Mouse (Mus musculus) stomach, embryonic 15.5 days (tissue): Measurements from ENCODE around the gene Dmp1. TPM values are rescaled to one million over a fixed set of nuclear protein-coding genes. Genes with fewer than 3 reads are reported as not detected.

ENCODE experiments used
- ATAC-seq: fragments of 200-750 bp; cut with Nextera tagmentation; 2 replicates; pipeline ENCODE4 v1.8.0; 2017; ENCODE audit warnings: low read depth, moderate number of reproducible peaks, moderate TSS enrichment; ENCODE audit not compliant: insufficient read depth, low FRiP score
- H3K27ac ChIP-seq: fragments of 300-500 bp; sonication (generic); 2 replicates; pipeline ENCODE4 v1.5.1; 2015; ENCODE audit warnings: mild to moderate bottlenecking, inconsistent platforms
- H3K27me3 ChIP-seq: fragments of 300-500 bp; sonication (generic); replicated peaks from 2 replicates; pipeline ENCODE4 v1.6.1; 2015; ENCODE audit warnings: inconsistent platforms
- H3K36me3 ChIP-seq: fragments of 300-500 bp; sonication (generic); 2 replicates; pipeline ENCODE4 v1.6.1; 2015; ENCODE audit warnings: inconsistent platforms
- H3K4me1 ChIP-seq: fragments of 300-500 bp; sonication (generic); 2 replicates; pipeline ENCODE4 v1.6.1; 2015; ENCODE audit warnings: inconsistent platforms
- H3K4me2 ChIP-seq: fragments of 300-500 bp; sonication (generic); 2 replicates; pipeline ENCODE4 v1.6.1; 2015; ENCODE audit warnings: mild to moderate bottlenecking, inconsistent platforms
- H3K4me3 ChIP-seq: fragments of 300-500 bp; sonication (generic); replicated peaks from 2 replicates; pipeline ENCODE4 v1.5.1; 2015; ENCODE audit warnings: inconsistent platforms
- H3K9ac ChIP-seq: fragments of 300-500 bp; sonication (generic); 2 replicates; pipeline ENCODE4 v1.6.1; 2015; ENCODE audit warnings: inconsistent platforms
- H3K9me3 ChIP-seq: fragments of 300-500 bp; sonication (generic); 2 replicates; pipeline ENCODE4 v1.6.1; 2016; ENCODE audit warnings: inconsistent platforms
- WGBS: fragments of 180-500 bp; shearing (Covaris S2); methylation state at CpG from one replicate; pipeline ENCODE4 v1.1.7; 2015; 5-methylcytosine and 5-hydroxymethylcytosine counted together
- polyA plus RNA-seq: library from polyadenylated mRNA; unstranded; fragments of >200 nt; fragmentation: Nextera tagmentation; extraction: Ambion mirVana; gene quantifications from 2 replicates; pipeline ENCODE4 v1.2.1, GENCODE M21; 2015

The Dmp1 gene
- polyA plus RNA-seq, 1 experiment from 2014 or later = 0.86 TPM

DNA sequence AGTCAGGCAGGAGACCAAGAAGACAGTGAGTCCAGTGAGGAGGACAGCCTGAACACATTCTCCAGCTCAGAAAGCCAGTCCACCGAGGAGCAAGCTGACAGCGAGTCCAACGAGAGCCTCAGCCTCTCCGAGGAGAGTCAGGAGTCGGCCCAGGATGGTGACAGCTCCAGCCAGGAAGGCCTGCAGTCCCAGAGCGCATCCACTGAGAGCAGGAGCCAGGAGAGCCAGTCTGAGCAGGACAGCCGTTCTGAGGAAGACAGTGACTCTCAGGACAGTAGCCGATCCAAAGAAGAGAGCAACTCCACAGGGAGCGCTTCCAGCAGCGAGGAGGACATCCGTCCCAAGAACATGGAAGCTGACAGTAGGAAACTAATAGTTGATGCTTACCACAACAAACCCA is 10.1 kb downstream of the Dmp1 start:
- Histone ChIP-seq H3K4me3 (no peak overlapping the region), H3K4me2 (no peak overlapping the region), H3K9me3 (no peaks in the 10 kb centered on the region), H3K27me3 (no peaks in the 10 kb centered on the region), H3K9ac (no peak overlapping the region), H3K27ac (no peak overlapping the region), H3K4me1 (no peaks in the 10 kb centered on the region), H3K36me3 (no peaks in the 10 kb centered on the region)
- 78% methylated on average over 11 of the region's 11 CpGs for WGBS
- no peak for ATAC-seq

DNA sequence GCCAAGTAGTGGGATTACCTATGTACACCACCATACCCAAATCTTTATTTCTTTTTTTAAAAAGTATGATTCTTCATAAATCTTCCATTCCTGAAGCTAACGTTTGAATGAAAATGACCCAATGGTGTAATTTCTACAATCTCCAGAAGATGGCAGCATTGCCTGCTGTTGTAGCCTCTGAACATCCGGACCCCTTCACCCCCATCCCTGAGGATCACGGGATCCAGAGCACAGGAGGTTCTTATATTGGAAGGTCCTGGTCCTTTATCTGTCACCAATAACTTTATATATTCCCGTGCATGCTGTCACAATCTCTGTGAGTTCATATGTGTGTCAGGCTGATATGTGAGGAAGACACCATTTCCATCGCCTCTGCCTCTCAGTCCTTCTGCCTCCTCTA is 16.5 kb downstream of the Dmp1 start:
- Histone ChIP-seq H3K27ac (no peak overlapping the region), H3K4me1 (no peaks in the 10 kb centered on the region), H3K36me3 (no peaks in the 10 kb centered on the region), H3K9me3 (no peaks in the 10 kb centered on the region), H3K9ac (no peak overlapping the region), H3K4me2 (no peak overlapping the region), H3K4me3 (no peak overlapping the region), H3K27me3 (no peaks in the 10 kb centered on the region)
- 21% methylated on average over 5 of the region's 5 CpGs for WGBS
- no peak; the same call in 1 of the 2 replicates for ATAC-seq

DNA sequence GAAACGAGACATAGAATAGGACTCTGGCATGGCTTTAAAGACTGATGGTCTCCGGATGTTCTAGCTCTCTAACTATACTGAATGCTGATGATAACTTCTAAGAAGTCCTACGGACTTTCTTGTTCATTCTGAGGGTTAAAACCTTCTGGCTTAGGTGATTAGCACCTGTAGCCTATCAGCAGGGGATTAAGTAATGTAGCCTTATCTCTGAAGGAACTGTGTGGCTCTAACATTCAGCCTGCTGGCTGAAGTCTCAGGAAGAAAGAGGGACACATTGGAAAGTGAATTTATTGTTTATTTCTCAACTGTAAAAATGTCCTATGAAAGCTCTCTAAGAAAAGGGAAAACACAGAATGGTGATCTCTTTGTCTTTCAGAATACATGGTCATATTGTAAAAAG is 21.9 kb downstream of the Dmp1 start:
- H3K4me2 ChIP-seq = no peak overlapping the region
- no peak overlapping the region for H3K27ac ChIP-seq
- H3K27me3 ChIP-seq = no peaks in the 10 kb centered on the region
- no peaks in the 10 kb centered on the region for H3K4me1 ChIP-seq
- no peak for ATAC-seq
- no peaks in the 10 kb centered on the region for H3K36me3 ChIP-seq
- no peak overlapping the region for H3K4me3 ChIP-seq
- H3K9me3 ChIP-seq = no peaks in the 10 kb centered on the region
- 52% methylated on average over 3 of the region's 3 CpGs for WGBS
- no peak overlapping the region for H3K9ac ChIP-seq

DNA sequence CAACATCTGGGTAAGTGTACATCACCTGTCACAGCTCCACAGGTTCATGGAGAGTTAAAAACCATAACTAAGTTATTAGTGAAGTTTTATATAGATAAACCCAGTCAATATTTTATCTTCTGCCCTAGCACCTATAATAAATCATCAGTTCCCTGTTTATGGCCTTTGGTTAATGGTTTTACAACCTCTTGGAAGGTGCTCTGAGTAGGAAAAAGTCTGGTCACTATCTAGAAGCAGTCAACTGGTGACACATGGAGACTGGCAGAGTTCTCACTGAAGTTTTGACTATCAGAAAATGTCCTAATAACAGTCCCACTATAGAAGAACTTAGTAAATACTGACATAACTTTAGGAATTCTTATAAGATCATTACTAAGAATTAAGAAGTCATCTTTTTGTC is 22.3 kb downstream of the Dmp1 start:
- H3K27me3 ChIP-seq = no peaks in the 10 kb centered on the region
- H3K27ac ChIP-seq = no peak overlapping the region
- no peaks in the 10 kb centered on the region for H3K4me1 ChIP-seq
- no peak for ATAC-seq
- no peak overlapping the region for H3K9ac ChIP-seq
- H3K4me2 ChIP-seq = no peak overlapping the region
- no peaks in the 10 kb centered on the region for H3K9me3 ChIP-seq
- no peak overlapping the region for H3K4me3 ChIP-seq
- no peaks in the 10 kb centered on the region for H3K36me3 ChIP-seq

DNA sequence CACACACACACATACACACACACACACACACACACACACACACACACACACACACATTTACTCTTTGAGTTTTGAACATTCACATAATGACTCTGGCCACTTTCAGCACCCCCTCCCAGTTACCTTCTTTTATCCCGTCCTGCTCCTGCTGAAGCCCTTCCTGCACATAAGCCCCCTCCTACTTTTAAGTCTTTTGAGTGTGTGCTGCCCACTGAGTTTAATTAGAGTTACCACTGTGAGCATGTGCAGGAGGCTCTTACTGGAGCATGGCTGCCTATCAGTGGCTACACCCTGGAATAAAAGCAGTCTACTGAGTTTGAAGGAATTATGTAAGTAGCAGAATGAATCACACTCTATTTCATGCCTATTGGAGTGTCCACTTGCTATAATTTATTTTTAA is 26.1 kb downstream of the Dmp1 start:
- H3K4me1 ChIP-seq = no peaks in the 10 kb centered on the region
- H3K4me2 ChIP-seq = no peak overlapping the region
- no peaks in the 10 kb centered on the region for H3K36me3 ChIP-seq
- no peak overlapping the region for H3K9ac ChIP-seq
- H3K27me3 ChIP-seq = no peaks in the 10 kb centered on the region
- no peak overlapping the region for H3K4me3 ChIP-seq
- 50% methylated on average over 1 of the region's 1 CpGs for WGBS
- no peak overlapping the region for H3K27ac ChIP-seq
- H3K9me3 ChIP-seq = no peaks in the 10 kb centered on the region
- ATAC-seq = no peak

DNA sequence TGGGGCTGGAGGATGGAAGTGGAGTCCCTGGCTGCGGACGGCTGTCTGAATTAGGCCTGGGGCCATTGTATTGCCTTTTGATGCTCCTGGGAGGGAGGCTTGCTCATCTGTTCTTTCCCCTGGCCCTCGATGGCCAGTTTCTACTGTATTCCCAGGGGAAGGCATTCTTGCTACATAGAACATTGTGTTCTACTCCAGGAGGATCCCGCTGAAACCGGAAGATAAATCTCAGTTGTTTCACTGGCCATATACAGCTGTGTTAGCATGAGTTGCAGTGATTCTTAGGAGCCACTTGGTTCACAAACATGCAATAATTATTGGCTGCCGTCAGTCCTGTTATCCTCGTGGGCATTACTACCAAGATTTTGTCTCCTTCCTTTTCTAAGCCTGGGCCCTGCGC is 34.3 kb downstream of the Dmp1 start:
- no peaks in the 10 kb centered on the region for H3K36me3 ChIP-seq
- ATAC-seq = no peak
- no peaks in the 10 kb centered on the region for H3K4me1 ChIP-seq
- no peak overlapping the region for H3K4me2 ChIP-seq
- no peak overlapping the region for H3K9ac ChIP-seq
- H3K4me3 ChIP-seq = no peak overlapping the region
- no peak overlapping the region for H3K27ac ChIP-seq
- H3K27me3 ChIP-seq = no peaks in the 10 kb centered on the region
- H3K9me3 ChIP-seq = no peaks in the 10 kb centered on the region
- WGBS = 86% methylated on average over 8 of the region's 8 CpGs

DNA sequence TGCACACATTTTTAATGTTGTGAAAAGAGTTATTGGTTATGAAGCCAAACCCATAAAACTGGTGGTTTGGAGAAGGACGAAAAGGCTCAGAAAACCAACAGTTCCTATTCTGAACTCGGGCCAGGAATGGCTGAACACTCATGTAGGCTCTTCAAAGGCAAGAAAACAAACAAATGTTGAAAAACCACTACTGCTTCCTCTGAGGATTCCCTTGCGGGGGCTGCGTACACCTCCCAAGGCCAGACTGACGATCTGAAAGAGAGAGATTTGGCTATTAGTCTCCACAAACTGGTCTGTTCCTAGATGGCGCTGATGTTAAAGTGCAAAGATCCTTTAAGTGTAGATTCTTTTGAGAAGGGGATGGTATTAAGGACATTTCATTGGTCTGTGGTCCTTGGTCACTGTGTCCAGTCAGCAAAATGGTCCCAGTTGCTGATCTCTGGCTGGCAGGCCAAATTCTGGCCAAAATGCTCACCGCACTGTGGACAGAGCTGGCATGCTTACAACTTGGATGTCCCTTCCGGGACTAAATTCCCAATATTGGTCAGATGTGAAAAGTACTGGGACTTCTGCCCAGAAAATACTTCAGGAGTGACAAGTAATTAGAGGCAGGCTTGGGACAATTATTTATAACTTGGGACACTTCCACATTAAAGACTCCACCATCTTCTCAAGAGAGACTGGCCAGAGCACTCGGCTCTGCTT is 37.4 kb downstream of the Dmp1 start:
- H3K27me3 ChIP-seq = no peaks in the 10 kb centered on the region
- no peak for ATAC-seq
- H3K36me3 ChIP-seq = no peaks in the 10 kb centered on the region
- H3K9ac ChIP-seq = no peak overlapping the region
- no peaks in the 10 kb centered on the region for H3K4me1 ChIP-seq
- H3K27ac ChIP-seq = no peak overlapping the region
- H3K9me3 ChIP-seq = no peaks in the 10 kb centered on the region
- WGBS = 66% methylated on average over 9 of the region's 9 CpGs
- H3K4me2 ChIP-seq = no peak overlapping the region
- H3K4me3 ChIP-seq = no peak overlapping the region

DNA sequence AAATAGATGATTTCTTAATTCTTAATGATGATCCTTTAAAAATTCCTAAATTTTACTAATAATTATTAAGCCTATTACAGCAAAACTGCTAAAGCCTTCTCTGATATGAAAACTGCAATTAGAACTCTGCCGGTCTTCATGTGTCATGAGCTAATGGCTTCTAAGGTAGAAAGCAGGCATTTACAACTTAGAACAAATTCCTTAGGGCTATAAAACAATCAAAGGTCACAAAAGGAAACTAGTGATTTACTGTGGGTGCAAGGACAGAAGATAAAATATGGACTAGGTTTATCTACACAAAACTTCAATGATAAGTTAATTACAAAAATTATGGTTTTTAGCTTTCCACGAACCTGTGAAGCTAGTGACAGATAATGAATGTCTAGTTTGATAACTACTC is 41.8 kb downstream of the Dmp1 start:
- Histone ChIP-seq H3K27me3 (no peaks in the 10 kb centered on the region), H3K9ac (no peak overlapping the region), H3K9me3 (no peaks in the 10 kb centered on the region), H3K4me2 (no peak overlapping the region), H3K4me3 (no peak overlapping the region), H3K4me1 (no peaks in the 10 kb centered on the region), H3K27ac (no peak overlapping the region), H3K36me3 (no peaks in the 10 kb centered on the region)
- ATAC-seq = no peak
- WGBS = 39% methylated on average over 2 of the region's 2 CpGs

DNA sequence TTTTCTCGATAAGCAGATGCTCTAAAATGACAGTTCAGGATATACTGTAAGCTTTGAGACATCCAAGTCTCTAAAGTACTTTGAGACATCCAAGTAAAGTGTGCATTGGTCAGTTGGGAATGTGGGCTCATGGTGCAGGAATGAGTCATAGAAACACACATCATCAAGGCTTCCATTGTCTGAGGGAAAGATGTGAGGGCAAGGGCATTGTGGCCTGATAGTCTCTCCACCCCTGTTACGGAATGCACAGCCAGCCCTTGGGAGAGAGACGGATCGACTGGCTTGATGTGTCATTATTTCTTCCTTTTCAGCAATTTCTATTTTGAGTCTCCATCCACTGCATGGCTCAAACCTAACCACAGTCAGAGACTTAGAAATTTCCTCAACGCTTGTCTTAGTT is 49.4 kb downstream of the Dmp1 start:
- Histone ChIP-seq H3K36me3 (no peaks in the 10 kb centered on the region), H3K9ac (no peak overlapping the region), H3K4me2 (no peak overlapping the region), H3K4me1 (no peaks in the 10 kb centered on the region), H3K9me3 (no peaks in the 10 kb centered on the region), H3K4me3 (no peak overlapping the region), H3K27me3 (no peaks in the 10 kb centered on the region), H3K27ac (no peak overlapping the region)
- ATAC-seq = no peak
- WGBS = 77% methylated on average over 5 of the region's 5 CpGs

DNA sequence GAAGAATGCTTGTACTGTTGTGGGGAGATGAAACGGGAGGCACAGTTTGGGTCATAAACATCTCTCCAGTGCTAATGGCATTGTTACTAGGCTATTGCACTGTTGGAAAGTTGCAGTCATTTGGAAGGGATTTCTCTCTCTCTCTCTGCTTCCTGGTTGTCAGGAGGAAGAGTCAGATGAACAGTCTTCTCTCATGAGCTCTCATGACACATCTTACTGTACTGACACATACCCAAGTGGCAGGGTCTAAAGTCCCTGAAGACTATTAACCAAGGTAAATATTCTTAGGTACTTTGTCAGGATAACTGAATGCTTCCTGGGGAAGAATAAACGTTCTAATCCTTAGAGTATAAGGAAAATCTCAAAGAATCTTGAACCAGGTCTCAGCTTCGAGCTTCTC is 54.2 kb downstream of the Dmp1 start:
- H3K36me3 ChIP-seq = no peaks in the 10 kb centered on the region
- H3K4me2 ChIP-seq = no peak overlapping the region
- ATAC-seq = no peak
- no peak overlapping the region for H3K9ac ChIP-seq
- no peaks in the 10 kb centered on the region for H3K27me3 ChIP-seq
- H3K4me3 ChIP-seq = no peak overlapping the region
- no peak overlapping the region for H3K27ac ChIP-seq
- H3K4me1 ChIP-seq = no peaks in the 10 kb centered on the region
- 58% methylated on average over 3 of the region's 3 CpGs for WGBS
- no peaks in the 10 kb centered on the region for H3K9me3 ChIP-seq

DNA sequence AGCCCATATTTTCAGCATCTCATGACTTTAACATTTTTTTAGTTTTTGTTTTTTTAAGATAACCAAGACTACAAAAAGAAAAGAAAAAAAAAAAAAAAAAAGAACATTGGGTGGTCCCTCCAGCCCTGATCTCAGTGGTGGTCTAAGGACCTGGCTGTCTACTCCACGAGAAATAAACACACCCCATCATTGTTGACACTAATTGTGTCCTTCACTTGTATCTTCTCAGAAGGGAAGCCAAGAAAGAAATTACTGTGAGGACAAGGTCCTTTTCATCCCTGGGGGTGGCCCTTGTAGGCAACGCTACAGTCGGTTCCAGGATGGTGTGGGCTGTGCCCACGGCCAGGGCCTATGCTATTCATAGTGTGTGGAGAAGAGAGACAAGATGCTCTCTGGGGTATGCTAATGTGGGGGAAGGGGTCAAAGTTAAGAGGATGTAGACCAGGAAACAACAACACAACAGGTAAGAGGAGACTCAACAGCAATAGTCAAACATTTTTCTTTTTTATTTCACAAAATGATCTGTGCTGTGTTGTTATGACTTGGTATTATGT is 59.6 kb downstream of the Dmp1 start:
- Histone ChIP-seq H3K27ac (no peak overlapping the region), H3K36me3 (no peaks in the 10 kb centered on the region), H3K4me2 (no peak overlapping the region), H3K4me1 (no peaks in the 10 kb centered on the region), H3K9ac (no peak overlapping the region), H3K27me3 (no peaks in the 10 kb centered on the region), H3K9me3 (no peaks in the 10 kb centered on the region), H3K4me3 (no peak overlapping the region)
- no peak for ATAC-seq
- 59% methylated on average over 4 of the region's 4 CpGs for WGBS

DNA sequence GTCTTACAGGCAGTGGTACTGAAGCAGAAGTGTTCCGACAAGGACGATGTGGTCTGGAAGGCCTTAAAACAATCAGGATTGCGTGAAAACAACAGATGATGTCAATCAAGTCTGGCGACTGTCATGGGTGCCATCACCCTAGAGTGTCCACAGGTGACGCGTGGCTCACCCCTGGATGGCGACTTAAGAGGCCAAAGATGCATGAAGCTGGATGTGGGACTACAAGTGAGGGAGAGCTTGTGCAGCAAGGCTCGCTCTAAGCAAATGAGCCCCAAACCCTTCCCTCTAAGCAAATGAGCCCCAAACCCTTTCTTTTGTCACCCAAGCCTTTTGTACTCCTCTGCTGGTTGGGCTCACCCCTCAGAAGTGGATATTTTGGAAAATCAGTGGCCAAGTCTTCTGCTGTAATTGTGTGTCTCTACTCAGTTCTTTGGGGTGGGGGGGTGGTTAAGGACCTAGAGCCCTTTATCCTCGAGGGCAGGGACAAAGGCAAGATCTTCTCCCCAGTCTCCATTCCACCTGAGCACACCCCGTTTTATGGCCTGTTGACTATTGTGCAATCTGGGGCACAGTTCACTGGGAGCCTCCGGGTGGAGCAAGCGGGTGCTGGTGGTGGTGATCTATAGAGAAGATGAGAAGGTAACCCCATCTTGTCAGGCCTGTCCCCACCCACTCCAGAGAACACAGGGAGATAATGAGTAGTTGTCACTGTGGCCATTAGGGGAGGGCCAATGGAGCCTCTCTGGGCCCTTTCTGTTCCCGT is 60.8 kb downstream of the Dmp1 start:
- H3K4me3 ChIP-seq = no peak overlapping the region
- 86% methylated on average over 13 of the region's 13 CpGs for WGBS
- H3K4me2 ChIP-seq = no peak overlapping the region
- H3K4me1 ChIP-seq = no peaks in the 10 kb centered on the region
- H3K27me3 ChIP-seq = no peaks in the 10 kb centered on the region
- H3K9me3 ChIP-seq = no peaks in the 10 kb centered on the region
- H3K36me3 ChIP-seq = no peaks in the 10 kb centered on the region
- ATAC-seq = peak; percentile 35; the same call in 1 of the 2 replicates
- H3K27ac ChIP-seq = no peak overlapping the region
- H3K9ac ChIP-seq = no peak overlapping the region
